Mouse (Mus musculus) G1E (cell line): ENCODE data around the gene Uspl1. TPM values are rescaled to one million over a fixed set of nuclear protein-coding genes. Genes with fewer than 3 reads are reported as not detected.
A peak's percentile ranks its signal among the peaks of the same experiment; 100 is the strongest.

Source experiments
- ATAC-seq: 2 replicates; pipeline ENCODE4 v1.8.0; 2016; ENCODE audit warnings: mild to moderate bottlenecking; ENCODE audit not compliant: insufficient number of reproducible peaks, poor library complexity, low FRiP score, severe bottlenecking; ENCODE audit errors: extremely low read depth
- DNase-seq: peaks from one replicate; pipeline ENCODE4 v3.0.0; 2012; ENCODE audit warnings: low spot score
- H3K27me3 ChIP-seq: 2 replicates; pipeline ENCODE4 v1.6.1; 2012; ENCODE audit warnings: mild to moderate bottlenecking, low read length, inconsistent platforms; ENCODE audit not compliant: insufficient read depth
- H3K36me3 ChIP-seq: replicated peaks from 2 replicates; pipeline ENCODE3; 2012; ENCODE audit warnings: mild to moderate bottlenecking, inconsistent platforms
- H3K4me1 ChIP-seq: 2 replicates; pipeline ENCODE4 v1.6.1; 2012; ENCODE audit warnings: low read depth, low read length, inconsistent platforms, mixed read lengths; ENCODE audit not compliant: insufficient read depth
- H3K4me3 ChIP-seq: 2 replicates; pipeline ENCODE4 v1.5.1; 2012; ENCODE audit warnings: low read depth, mild to moderate bottlenecking, inconsistent platforms, low read length, moderate library complexity, mixed read lengths
- H3K9me3 ChIP-seq: replicated peaks from 2 replicates; pipeline ENCODE4 v1.6.1; 2012; ENCODE audit warnings: inconsistent platforms
- CTCF ChIP-seq: IDR thresholded peaks from 2 replicates; pipeline ENCODE4 v1.5.1; 2012; ENCODE audit warnings: low read depth, low read length, inconsistent platforms, mixed read lengths
- GATA1 ChIP-seq: IDR thresholded peaks from 2 replicates; pipeline ENCODE4 v1.6.1; 2012; ENCODE audit warnings: borderline replicate concordance, low read length, inconsistent platforms, mixed read lengths
- GATA2 ChIP-seq: IDR thresholded peaks from 2 replicates; pipeline ENCODE4 v1.6.1; 2012; ENCODE audit warnings: low read depth, low read length, inconsistent platforms, borderline replicate concordance
- POLR2AphosphoS5 ChIP-seq: IDR thresholded peaks from 2 replicates; pipeline ENCODE4 v1.6.1; 2012; ENCODE audit warnings: low read depth, low read length, inconsistent platforms; ENCODE audit not compliant: insufficient replicate concordance
- TAL1 ChIP-seq: conservative IDR thresholded peaks from 2 replicates; pipeline ENCODE4 v1.6.1; 2012; ENCODE audit warnings: low read depth, low read length, inconsistent platforms, mixed read lengths
- polyA plus RNA-seq: library from polyadenylated mRNA; stranded (reverse); fragments of >175 nt; gene quantifications from 2 replicates; pipeline ENCODE4 v1.2.3, GENCODE M21; 2012
- total RNA-seq, 2 experiments: library from RNA; stranded (forward) in 1 of 2; stranded (reverse) in 1 of 2; fragments of 200-1000 nt in 1 of 2; fragments of >200 nt in 1 of 2; fragmentation: Nextera tagmentation in 1 of 2; gene quantifications; 2 replicates each; pipeline ENCODE4 v1.2.3; 2014 to 2017

The Uspl1 gene
- total and polyA plus RNA-seq, 3 experiments, result 4.9 to 115 (median 69.2) TPM

DNA sequence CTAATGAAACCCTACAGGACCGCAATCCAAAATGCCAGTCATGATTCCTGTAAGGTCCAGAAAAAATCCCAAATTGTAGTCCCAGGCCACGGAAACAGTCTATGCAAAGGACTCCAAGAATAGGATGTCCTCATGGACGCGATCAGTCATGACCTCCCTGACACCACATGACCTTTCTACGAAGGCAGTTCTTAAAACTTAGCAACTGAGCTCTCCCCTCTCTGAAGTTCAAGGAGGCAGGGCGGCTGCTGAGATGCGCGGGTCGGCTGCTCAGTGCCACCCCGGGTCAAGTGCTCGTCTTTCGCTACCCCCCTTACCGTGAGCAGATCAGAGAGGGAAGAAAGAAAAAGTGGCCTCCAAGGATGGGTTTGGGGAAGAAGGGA, 438 bp upstream of the Uspl1 start:
- ATAC-seq, result peak; percentile 45
- H3K4me3 ChIP-seq, result peak overlapping the region; percentile 79

DNA sequence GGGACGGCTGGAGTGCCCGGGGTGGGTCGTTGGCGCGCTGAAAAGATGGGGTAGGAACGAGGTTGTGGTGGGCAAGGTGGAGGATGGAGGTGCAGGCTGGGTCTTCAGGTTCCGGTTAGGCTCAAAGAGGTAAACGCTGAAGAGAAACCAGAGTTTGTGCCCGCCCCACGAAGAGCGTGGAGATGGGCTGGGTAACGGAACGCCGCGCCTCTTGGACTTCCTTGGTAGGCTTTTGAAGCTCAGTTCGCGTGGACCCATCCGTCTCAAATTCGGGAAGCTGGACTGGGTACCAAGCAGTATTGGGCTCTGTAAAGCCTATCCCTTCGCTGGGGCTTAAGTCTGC, 665 bp downstream of the Uspl1 start:
- H3K9me3 ChIP-seq, result no peaks in the 10 kb centered on the region
- peaks cover 41% of the 10 kb centered on the region for H3K36me3 ChIP-seq
- H3K4me3 ChIP-seq, result peak overlapping the region; percentile 86
- ATAC-seq, result no peak
- peaks cover 33% of the 10 kb centered on the region for H3K4me1 ChIP-seq
- no peak for DNase-seq
- no peaks in the 10 kb centered on the region for H3K27me3 ChIP-seq
- TF ChIP-seq GATA2, result no peak
- no peak for TF ChIP-seq CTCF
- no peak for TF ChIP-seq TAL1
- TF ChIP-seq POLR2AphosphoS5, result no peak
- no peak for TF ChIP-seq GATA1

More for the DNA sequence above, 438 bp upstream of the Uspl1 start:
- Histone ChIP-seq H3K36me3 (peaks cover 36% of the 10 kb centered on the region), H3K9me3 (no peaks in the 10 kb centered on the region), H3K4me1 (peaks cover 23% of the 10 kb centered on the region), H3K27me3 (no peaks in the 10 kb centered on the region)
- DNase-seq, result no peak
- TF ChIP-seq POLR2AphosphoS5 (0 out of 2 replicates have a peak, but pooled peaks have one; percentile 64), TAL1 (no peak)

DNA sequence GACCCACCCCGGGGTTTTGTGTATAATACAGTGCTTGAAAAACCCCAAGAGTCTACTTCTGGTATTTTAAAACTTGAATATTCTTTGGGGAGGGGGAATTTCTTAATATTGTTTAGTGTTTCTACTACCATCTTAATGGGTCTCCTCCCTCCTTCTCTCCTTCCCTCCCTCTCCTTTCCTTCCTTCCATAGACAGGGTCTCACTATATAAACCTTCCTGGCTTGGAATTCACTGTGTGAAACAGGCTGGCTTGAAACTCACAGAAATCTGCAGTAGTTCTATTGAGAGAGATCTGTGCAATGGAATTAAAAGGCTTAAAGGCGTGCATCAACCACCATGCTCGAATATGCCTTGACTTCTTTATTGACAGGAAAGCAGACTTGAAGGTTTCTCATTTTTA, 1.7 kb downstream of the Uspl1 start:
- H3K4me1 ChIP-seq, result peaks cover 35% of the 10 kb centered on the region
- no peak for ATAC-seq
- peak overlapping the region; percentile 86 for H3K4me3 ChIP-seq
- peaks cover 45% of the 10 kb centered on the region for H3K36me3 ChIP-seq
- TF ChIP-seq GATA2 (no peak), CTCF (no peak), TAL1 (no peak), GATA1 (no peak), POLR2AphosphoS5 (no peak)
- no peak for DNase-seq
- no peaks in the 10 kb centered on the region for H3K9me3 ChIP-seq
- H3K27me3 ChIP-seq, result no peaks in the 10 kb centered on the region

DNA sequence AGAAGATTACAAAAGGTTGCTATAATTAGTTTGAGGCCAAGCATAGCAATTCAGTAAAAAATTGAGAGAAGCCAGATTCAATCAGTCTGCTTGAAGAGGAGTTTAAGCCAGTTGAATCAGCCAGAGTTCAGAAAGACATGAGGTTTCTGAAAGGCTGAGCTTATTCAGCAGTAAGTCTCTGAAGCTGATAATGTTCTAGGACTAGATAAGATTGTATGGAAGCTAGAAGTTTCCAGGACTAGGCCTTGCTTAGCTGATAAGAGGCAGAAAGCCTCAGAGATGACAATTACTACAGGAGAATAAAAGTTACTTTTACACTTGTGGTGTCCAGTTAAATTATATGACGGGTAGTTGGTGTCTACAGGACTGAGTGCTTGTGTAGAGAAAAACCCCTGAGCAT, 6.0 kb downstream of the Uspl1 start:
- no peak for ATAC-seq
- H3K9me3 ChIP-seq, result no peaks in the 10 kb centered on the region
- no peak for DNase-seq
- H3K4me1 ChIP-seq, result peaks cover 54% of the 10 kb centered on the region
- no peak overlapping the region for H3K4me3 ChIP-seq
- no peak for TF ChIP-seq GATA1
- TF ChIP-seq TAL1, result no peak
- H3K36me3 ChIP-seq, result peaks cover 81% of the 10 kb centered on the region
- H3K27me3 ChIP-seq, result no peaks in the 10 kb centered on the region

DNA sequence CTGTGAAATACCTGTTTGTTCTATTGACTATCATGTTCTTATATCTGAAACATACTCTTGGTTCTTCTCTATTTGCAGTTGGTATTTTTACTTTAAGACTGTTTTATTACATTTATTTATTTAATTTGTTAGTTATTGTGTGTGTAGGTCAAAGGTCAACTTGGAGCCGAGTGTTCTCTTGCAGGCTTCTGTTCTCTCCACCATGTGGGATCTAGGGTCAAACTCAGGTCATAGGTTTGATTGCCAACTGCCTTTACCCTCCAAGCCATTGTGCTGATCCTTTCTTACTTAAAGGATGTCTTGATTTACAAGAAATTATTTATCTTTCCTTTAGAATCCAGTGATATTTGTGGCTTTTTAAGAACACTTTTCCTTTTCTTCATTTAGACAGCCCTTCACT, 12.5 kb downstream of the Uspl1 start:
- peaks cover 64% of the 10 kb centered on the region for H3K4me1 ChIP-seq

DNA sequence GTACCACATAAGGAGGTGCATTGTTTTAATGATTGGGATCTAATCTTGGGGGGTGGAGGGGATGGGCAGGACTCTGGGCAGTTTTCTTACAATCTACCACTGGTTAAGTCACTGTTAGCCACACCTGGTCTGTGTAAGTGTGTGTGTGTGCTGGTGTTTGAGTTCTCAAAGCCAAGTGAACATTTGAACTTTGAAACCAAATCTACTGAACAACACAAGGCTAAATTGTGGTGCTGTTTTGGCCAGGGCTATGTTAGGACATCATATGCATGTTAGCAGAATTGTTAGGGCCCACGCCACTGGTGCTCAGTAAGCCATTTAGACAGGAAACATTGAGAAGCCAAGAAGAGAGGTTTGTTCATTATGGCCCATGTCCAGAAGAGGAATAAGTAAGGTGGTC, 14.6 kb downstream of the Uspl1 start:
- peaks cover 91% of the 10 kb centered on the region for H3K36me3 ChIP-seq
- peaks cover 74% of the 10 kb centered on the region for H3K4me1 ChIP-seq
- H3K9me3 ChIP-seq, result no peaks in the 10 kb centered on the region
- no peak for TF ChIP-seq GATA1
- no peak for TF ChIP-seq GATA2
- TF ChIP-seq TAL1, result no peak
- TF ChIP-seq CTCF, result no peak
- TF ChIP-seq POLR2AphosphoS5, result no peak
- DNase-seq (no peak), ATAC-seq (no peak)
- H3K27me3 ChIP-seq, result no peaks in the 10 kb centered on the region
- H3K4me3 ChIP-seq, result no peak overlapping the region

More for the DNA sequence above, 12.5 kb downstream of the Uspl1 start:
- Histone ChIP-seq H3K9me3 (no peaks in the 10 kb centered on the region), H3K36me3 (peaks cover 88% of the 10 kb centered on the region), H3K27me3 (no peaks in the 10 kb centered on the region), H3K4me3 (no peak overlapping the region)
- no peak for ATAC-seq
- no peak for DNase-seq
- TF ChIP-seq GATA2 (no peak), POLR2AphosphoS5 (no peak), CTCF (no peak), TAL1 (no peak), GATA1 (no peak)

DNA sequence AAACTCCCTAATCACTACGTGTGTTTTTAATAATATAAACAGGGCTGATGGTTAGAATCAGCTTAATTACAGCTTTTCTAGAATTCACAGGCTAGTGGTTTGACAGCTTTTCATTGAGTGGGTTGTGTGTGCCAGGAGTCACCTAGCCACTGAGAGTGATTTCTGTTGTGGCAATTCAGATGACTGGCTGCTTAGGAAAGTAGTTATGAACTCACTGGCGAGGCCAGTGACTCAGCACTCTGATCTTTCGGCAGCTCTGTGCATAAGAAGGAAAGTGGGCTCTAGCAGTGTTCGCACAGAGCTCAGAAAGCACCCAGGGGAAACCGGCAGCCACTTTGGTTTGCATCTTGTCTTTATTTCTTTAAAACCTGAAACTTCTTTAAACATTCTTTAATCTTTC, 18.8 kb downstream of the Uspl1 start:
- TF ChIP-seq GATA1, result no peak
- no peak for TF ChIP-seq CTCF
- TF ChIP-seq GATA2, result no peak
- no peak for TF ChIP-seq TAL1
- no peak for TF ChIP-seq POLR2AphosphoS5
- Histone ChIP-seq H3K4me1 (peaks cover 59% of the 10 kb centered on the region), H3K4me3 (no peak overlapping the region), H3K27me3 (no peaks in the 10 kb centered on the region), H3K9me3 (no peaks in the 10 kb centered on the region), H3K36me3 (peaks cover 91% of the 10 kb centered on the region)
- ATAC-seq (peak; percentile 73), DNase-seq (no peak)
